Mouse (Mus musculus) testis, adult 2 months (tissue): ENCODE measurements around the gene Mymk.

Experiments used
- CTCF ChIP-seq: fragments of 200-500 bp; IDR thresholded peaks from 2 replicates; pipeline ENCODE4 v1.5.1; 2012; ENCODE audit warnings: low read depth, mild to moderate bottlenecking, inconsistent platforms, low read length, moderate library complexity; ENCODE audit not compliant: control insufficient read depth, insufficient read depth, insufficient replicate concordance
- POLR2A ChIP-seq: fragments of 200-500 bp; IDR thresholded peaks from 2 replicates; pipeline ENCODE4 v1.6.1; 2012; ENCODE audit warnings: low read depth, mild to moderate bottlenecking, inconsistent platforms, low read length, moderate library complexity; ENCODE audit not compliant: control insufficient read depth

DNA sequence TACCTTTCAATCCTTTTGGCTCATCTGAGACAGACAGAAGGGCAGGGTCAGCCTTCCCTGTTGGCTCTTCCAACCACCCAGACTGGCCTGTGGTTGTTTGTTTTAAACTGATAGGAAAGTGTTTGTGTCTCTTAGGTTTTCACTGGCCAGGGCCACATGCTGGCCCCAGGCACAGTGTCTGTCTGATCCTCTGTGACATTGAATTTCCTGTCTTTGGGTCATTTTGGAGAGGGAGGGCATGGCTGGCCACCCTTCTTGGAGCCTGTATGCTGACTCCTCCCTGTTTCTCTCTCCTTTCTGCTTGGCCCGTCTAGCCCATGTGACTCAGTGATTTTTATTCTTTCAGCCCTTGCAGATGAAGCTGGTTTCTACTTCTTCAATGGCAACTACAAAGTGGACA is 17.3 kb upstream of the Mymk start:
- no peak for TF ChIP-seq POLR2A
- TF ChIP-seq CTCF: no peak
